Mouse (Mus musculus): ENCODE measurements around the gene Kcnj11.

Kcnj11 gene

GRCm38 (mm10) chr7:46100563-46100962, at the start of gene Kcnj11:
Gene Kcnj11, minus strand, starts transcription at chr7:46100764.
- in situ Hi-C loops (cut with MboI; ENCODE audit: low sequenced_read_pairs) = no loop called here

DNA sequence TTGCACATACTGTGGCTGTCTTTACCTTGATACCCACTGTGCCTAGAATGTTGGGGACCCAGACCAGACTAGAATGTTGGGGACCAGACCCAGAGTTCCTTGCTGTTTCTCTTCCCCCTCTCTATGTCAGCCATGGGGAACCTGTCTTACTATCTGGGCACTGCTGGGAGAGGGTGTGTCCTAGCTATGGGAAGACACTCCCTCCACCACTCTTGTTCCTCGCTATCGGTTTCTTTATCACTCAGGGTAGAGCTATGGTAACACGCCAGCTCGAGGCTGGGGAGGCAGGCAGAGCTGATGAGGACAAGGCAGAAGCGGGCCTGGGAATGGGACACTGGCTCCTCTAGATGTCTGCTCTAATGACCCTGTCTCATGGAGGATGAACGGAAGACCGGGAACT, 46.9 kb upstream of the Kcnj11 start:
- in situ Hi-C loops (cut with MboI; ENCODE audit: low sequenced_read_pairs) = no loop called here

DNA sequence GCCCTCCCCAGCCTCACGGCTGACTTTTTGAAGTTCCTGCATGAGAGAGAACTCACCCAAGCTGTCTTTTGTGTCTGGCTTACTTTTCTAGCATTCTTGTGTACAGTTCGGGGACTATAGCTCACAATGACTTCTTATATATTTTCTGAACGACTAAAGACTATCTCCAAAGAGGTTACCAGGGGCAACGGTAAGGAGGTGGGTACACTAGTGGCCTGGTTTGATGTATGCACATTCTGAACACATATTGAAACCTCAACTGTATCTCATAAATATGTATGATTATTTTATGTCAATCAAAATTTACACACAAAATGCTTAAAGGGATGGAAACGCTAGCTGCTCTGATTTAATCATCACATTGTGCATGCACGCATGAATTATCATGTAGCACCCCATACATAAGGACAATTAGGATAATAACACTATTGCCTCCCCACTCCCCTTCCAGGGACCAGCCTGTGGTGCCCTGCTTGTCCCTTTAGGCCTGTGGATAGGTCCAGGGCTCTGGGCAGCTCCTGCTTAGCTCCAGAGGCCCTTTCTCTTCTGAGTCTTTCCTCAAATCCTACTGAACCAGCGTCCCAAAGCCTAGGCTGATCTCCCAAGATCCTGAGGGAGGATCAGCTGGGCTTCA, 46.2 kb upstream of the Kcnj11 start:
- in situ Hi-C loops (cut with MboI; ENCODE audit: low sequenced_read_pairs) = no loop called here

DNA sequence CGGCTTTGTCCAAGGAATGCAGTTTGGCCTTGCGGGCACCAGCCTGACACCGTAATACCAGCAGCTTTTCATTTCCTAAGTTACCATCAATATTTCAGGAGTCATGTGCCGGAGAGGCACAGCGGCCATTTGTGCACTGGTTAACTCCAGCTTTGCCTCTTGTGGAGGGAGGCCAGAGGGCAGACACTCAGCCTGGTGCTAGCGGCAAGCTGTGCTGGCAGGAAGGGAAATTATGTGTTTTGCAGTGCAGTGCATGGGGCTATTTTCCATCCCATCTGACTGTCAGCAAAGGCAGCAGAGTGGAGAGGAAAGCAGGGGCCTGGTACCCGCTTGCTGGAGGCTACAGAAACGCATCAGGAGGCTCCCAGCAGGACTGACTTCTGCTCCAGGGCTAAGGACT, 43.5 kb upstream of the Kcnj11 start:
- in situ Hi-C loops (cut with MboI; ENCODE audit: low sequenced_read_pairs) = no loop called here

DNA sequence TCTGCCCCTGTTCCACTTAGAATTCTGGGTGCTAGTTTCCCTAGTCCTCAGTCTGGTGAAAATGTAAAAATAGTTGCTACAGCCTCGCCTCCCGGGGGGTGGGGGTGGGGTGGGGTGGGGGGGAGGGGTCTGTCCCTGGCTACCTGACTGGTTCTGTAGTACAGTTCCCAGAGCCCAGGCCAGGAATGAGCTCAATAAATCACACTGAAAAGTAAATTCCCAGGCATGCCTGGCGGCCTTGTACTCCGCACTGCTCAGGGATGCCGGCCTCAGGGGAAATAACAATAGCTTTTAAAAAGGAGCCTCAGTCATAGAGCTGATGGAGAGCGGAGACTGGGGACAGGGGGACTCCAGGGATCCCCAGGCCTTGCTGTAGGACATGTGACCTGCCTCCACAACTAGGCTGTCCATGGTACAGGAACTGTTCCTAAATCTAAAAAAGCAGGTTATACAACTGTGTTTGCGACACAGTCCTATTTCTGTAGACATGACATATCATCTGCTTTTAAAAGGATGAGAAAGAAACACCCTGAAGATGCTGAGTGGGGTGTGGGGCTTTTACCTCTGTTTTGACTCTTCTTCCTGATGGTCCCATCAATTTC, 37.9 kb upstream of the Kcnj11 start:
- in situ Hi-C loops (cut with MboI; ENCODE audit: low sequenced_read_pairs) = no loop called here

DNA sequence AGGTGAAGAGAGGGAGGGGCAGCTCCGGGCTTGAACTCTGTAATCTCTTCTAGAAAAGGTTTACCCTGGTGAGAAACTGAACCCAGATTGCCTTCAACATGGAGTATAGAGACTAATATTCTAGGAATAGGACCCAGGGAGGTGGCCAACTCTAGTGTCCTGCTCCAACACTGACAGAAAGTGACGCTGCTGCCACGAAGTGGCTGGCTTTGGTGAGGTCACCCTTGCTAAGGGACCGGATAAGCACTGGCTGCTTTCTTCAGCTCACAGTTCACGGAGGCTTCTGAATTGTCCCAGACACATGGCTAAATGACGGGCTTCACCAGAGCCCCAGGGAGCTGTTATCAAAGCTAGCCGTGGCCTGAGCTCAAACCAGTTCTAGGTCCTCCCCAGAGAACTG, 33.3 kb upstream of the Kcnj11 start:
- in situ Hi-C loops (cut with MboI; ENCODE audit: low sequenced_read_pairs) = no loop called here

DNA sequence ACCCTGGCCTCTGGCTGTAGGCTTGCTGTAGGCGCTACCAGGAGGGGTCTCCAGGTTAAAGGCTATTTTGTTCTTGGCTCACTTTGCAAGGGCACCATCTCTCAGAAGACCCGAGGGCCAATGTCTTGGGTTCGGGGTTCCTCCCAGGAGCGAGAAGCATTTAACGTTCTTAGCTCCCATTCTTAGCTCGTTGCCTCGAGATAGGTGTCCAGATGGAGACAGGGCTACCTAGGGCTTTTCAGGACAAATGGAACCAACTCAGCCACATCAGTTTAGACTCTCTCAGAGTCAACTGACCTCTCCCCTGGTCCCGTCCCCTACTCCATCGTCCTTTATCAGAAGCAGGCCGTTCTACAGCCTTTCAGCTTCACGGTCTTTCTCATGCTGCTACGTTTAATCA, 31.7 kb upstream of the Kcnj11 start:
- in situ Hi-C loops (cut with MboI; ENCODE audit: low sequenced_read_pairs) = no loop called here

GRCm38 (mm10) chr7:46131806-46132205, 31.2 kb upstream of the Kcnj11 start:
- in situ Hi-C loops (cut with MboI; ENCODE audit: low sequenced_read_pairs) = no loop called here

DNA sequence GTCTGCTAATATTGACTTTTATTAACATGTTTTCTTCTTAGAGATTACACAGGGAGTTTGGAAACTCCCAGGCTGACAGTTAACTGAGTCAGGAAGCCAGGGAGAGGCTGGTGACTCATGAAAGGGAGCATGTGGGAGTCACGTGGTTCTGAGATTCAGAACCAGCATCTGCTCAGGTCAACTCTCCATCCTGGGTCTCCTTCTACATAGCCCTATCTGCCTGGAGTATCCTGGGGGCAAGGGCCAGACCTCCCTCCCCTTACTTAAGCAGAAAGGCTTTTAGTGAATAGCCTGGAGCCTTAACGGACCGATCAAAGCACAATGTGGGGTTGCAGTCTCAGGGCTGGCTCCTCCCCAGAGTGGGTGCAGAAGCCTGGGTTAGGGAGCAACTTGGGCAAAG, 30.7 kb upstream of the Kcnj11 start:
- in situ Hi-C loops (cut with MboI; ENCODE audit: low sequenced_read_pairs) = no loop called here

GRCm38 (mm10) chr7:46130723-46131122, 30.2 kb upstream of the Kcnj11 start:
- in situ Hi-C loops (cut with MboI; ENCODE audit: low sequenced_read_pairs) = no loop called here

DNA sequence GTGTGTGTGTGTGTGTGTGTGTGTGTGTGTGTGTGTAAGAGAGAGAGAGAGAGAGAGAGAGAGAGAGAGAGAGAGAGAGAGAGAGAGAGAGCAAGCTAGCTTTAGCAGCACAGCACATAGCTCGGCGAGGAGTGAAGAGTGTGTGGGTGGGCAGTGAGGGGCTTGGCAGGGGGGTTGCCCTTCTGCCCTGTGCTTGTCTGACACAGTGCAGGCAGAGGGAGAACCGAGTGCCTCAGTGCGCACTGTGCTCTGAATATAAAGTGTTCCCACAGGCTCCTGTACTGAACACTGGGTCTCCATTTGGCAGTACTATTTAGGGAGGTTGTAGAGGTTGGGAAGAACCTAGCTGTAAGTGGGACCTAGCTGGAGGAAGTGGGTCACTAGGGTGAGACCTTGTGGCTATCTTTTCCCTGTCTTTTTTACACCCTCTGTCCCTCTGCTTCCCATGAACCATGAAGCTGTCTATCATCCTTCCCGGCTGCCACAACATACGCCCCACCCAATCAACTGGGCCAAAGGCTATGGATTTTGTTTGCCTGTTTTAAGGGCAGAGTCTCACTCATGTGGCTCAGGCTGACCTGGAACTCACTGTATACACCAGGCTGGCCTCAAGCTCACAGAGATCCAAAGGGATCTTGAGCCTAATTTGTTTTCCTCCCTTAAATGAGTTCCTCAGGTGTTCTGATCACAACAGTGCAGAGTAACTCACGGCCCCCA, 29.1 kb upstream of the Kcnj11 start:
- in situ Hi-C loops (cut with MboI; ENCODE audit: low sequenced_read_pairs) = no loop called here

GRCm38 (mm10) chr7:46128196-46128595, 27.6 kb upstream of the Kcnj11 start:
- in situ Hi-C loops (cut with MboI; ENCODE audit: low sequenced_read_pairs) = no loop called here

DNA sequence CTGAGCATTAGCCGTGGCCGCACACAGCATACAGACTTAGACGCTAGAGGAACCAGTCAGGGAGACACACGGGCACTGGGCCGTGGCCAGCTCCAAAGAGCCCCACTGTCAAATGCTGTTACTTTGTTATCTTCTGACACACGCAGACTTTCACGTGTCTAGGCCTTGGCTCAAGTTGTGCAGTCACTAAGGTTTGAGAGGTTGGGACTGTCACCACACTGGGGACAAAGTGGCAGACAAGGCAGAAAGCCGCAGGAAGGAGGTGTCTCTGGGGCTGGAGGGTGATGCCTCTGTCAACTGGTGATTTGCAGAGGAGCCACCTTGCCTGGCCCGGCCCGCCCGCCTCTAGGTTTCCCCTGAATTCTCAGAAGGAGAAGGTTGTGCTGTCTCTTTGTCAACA, 24.8 kb upstream of the Kcnj11 start:
- in situ Hi-C loops (cut with MboI; ENCODE audit: low sequenced_read_pairs) = no loop called here

GRCm38 (mm10) chr7:46124460-46124859, 23.9 kb upstream of the Kcnj11 start:
- in situ Hi-C loops (cut with MboI; ENCODE audit: low sequenced_read_pairs) = no loop called here

- in situ Hi-C loops (cut with MboI; ENCODE audit: low sequenced_read_pairs) = no loop called here
Observed at GRCm38 (mm10) chr7:46122964-46123363, 22.4 kb upstream of the Kcnj11 start.

DNA sequence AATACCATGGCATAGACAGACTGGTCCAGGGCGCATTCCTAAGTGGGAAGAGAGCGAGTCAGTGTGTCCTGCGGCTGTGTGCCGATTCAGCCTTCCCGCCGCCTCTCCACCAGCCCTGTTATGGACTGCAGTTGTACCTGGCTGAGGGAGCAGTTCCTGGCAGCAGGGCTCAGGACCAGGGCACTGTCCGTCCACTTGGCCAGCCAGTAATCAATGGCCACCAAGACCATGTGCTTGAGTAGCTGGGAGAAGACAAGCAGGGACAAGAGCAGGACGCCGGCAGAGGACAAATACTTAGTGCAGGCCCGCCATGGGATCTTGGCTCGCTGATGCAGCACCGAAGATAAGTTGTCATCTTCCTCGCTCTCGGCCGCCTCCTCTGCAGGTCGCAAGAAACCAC, 16.5 kb upstream of the Kcnj11 start:
- in situ Hi-C loops (cut with MboI; ENCODE audit: low sequenced_read_pairs) = no loop called here

DNA sequence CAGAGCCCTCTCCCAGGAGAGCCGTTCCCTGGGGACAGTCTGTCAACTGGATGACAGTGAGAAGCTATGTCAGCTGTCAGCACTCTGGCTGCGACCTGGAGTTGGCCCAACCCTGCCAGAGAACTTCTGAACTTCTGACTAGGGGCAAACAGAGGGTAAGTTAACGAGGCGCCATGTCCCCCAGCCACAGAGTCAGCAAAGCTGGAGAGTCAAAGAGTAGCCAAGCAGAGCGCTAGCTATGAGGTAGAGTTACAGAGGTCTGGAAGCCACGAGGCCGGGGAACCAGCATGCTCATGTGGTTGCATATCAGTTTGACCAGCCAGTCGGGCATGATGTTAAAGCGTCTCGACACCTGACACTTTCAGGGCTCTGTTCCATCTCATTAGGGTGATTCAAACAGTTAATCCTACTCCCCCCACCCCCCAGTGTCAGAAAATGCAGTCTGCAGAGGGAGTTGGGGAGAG, 15.6 kb upstream of the Kcnj11 start:
- in situ Hi-C loops (cut with MboI; ENCODE audit: low sequenced_read_pairs) = no loop called here

GRCm38 (mm10) chr7:46113435-46113834, 12.9 kb upstream of the Kcnj11 start:
- in situ Hi-C loops (cut with MboI; ENCODE audit: low sequenced_read_pairs) = no loop called here

GRCm38 (mm10) chr7:46111938-46112337, 11.4 kb upstream of the Kcnj11 start:
- in situ Hi-C loops (cut with MboI; ENCODE audit: low sequenced_read_pairs) = no loop called here

GRCm38 (mm10) chr7:46111212-46111817, 10.8 kb upstream of the Kcnj11 start:
- in situ Hi-C loops (cut with MboI; ENCODE audit: low sequenced_read_pairs) = no loop called here

DNA sequence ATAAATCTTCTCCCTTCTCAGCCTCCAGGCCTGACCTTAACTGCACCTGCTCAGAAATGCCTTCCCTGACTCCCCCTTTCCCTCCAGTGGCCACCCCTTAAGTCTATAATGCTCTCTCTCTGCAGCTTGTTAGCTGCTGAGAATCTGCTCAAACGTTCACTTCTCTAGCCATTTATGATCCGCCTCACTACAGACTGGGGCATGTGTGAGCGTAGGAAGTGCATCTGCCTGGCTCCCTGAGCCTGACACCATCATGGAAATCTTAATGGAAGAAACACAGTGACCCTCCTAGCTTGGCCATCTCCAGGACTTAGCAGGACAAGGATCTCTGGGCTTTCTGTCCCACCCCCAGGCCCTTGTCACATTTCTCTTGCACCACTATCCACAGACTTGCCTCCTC, 9.5 kb upstream of the Kcnj11 start:
- in situ Hi-C loops (cut with MboI; ENCODE audit: low sequenced_read_pairs) = no loop called here

DNA sequence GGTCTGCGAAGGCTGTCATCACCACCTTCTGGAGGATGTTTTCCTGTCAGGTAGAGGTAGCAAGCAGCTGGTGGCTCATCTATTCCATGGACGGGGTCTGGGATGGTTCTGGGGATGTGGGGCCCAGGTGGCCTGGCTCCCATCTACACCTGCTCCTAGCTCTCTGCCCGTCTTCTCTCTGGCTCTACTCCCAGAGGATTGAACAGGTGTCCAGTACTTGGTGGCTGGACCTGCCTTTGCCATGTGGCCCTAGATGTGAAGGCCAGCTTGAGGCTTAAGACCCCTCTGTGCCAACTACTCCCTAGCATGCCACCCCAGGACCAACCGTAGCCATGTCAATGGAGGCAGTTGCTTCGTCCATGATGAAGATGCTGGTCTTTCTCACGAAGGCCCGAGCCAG, 4.9 kb upstream of the Kcnj11 start:
- in situ Hi-C loops (cut with MboI; ENCODE audit: low sequenced_read_pairs) = no loop called here
